Mouse (Mus musculus): ENCODE measurements around the gene Eml3.

Eml3 gene

DNA sequence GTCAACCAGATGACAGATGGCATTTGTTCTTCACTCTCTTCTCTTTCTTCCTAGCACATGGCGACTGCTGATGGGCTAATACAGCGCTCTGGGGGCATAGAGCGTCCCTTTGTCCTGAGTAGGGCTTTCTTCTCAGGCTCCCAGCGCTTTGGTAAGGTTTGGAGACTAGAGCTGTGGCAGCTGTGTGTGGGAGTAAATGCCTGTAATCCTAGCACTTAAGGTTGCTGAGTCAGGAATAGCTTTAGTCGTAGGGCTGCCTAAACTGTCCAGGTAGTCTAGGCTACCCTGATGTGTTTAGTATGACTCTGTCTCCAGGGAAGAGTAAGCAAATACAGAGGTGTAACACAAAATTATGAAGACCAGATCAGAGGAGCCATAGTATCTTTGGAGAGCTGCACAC lies 17.5 kb upstream of the Eml3 start:
- in situ Hi-C loops (cut with MboI, MseI), result loop anchor here (25.0 kb wide), 2 partner anchors 1900 to 1925 kb away; partner anchors contain the start of genes Dnajc4 (in 1 of the 2), Fermt3 (in 1 of the 2), Fkbp2 (in 1 of the 2) and Nudt22 (in 1 of the 2)

GRCm38 (mm10) chr19:8914212-8914611 lies 15.1 kb upstream of the Eml3 start:
- in situ Hi-C loops (cut with MboI, MseI), result loop anchor here (25.0 kb wide), 2 partner anchors 1902 to 1927 kb away; partner anchors contain the start of genes Dnajc4 (in 1 of the 2), Fermt3 (in 1 of the 2), Fkbp2 (in 1 of the 2) and Nudt22 (in 1 of the 2)

DNA sequence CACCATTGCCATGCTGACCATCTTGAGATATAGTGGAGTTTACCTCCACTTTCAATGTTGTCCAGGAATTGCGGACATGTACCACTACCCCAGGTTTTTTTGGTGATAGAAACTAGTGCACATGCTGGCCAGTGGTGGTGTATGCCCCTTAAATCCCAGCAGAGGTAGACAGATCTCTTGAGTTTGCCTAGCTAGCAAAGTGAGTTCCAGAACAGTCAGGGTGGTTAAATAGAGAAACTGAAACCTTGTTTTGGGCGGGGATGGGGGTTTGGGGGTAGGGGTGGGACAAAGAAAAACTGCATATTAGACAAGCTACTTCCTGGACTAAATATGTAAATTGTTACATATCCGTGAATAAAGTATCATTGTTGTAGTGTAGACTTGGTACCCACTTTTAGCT lies 10.4 kb upstream of the Eml3 start:
- in situ Hi-C loops (cut with MboI, MseI), result loop anchor here (25.0 kb wide), 2 partner anchors 1907 to 1932 kb away; partner anchors contain the start of genes Dnajc4 (in 1 of the 2), Fermt3 (in 1 of the 2), Fkbp2 (in 1 of the 2) and Nudt22 (in 1 of the 2)

DNA sequence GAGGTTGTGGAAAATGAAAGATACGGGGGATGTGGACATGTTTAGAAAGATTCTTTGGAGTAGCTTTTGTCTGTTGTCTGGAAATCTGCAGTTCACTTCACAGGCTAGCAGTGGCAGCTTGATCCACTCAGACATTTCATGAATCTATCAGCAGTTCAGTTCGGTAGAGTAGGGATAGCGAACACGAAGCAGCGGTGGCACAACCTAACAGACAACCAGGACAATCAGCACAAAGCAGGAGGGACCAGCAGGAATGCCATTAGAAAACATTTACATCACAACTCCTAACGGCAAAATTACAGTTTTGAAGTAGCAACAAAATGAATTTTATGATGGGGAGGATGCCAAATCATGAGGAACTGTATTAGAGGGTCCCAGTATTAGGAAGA lies 9.7 kb upstream of the Eml3 start:
- in situ Hi-C loops (cut with MboI, MseI), result loop anchor here (25.0 kb wide), 2 partner anchors 1907 to 1932 kb away; partner anchors contain the start of genes Dnajc4 (in 1 of the 2), Fermt3 (in 1 of the 2), Fkbp2 (in 1 of the 2) and Nudt22 (in 1 of the 2)

GRCm38 (mm10) chr19:8920073-8920736 lies 9.1 kb upstream of the Eml3 start, which contains the start of gene B3gat3:
TSS of gene B3gat3 (plus strand) at chr19:8920374.
- in situ Hi-C loops (cut with MboI, MseI), result loop anchor here (25.0 kb wide), 2 partner anchors 1908 to 1933 kb away; partner anchors contain the start of genes Dnajc4 (in 1 of the 2), Fermt3 (in 1 of the 2), Fkbp2 (in 1 of the 2) and Nudt22 (in 1 of the 2)

DNA sequence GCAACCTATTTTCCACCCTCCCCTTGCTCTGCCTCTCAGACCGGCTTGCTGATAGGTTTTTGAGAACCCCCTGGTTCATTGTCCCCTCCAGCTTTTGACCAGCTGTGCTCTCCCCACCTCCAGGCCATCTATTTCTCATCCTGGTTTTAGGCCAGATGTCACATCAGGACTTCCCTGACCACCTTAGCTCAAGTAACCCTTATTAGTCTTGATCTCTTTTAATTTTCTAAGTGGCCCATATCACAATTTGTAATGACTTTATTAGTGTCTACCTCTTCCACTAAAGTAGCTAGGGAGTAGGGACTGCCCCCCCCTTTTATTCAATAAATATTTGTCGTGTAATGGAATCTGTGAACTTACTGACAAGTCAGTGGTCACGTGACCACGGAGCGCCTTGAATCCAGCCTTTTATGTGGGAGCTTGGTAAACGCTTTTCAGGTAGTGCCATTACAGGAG lies 8.5 kb upstream of the Eml3 start:
- in situ Hi-C loops (cut with MboI, MseI), result loop anchor here (25.0 kb wide), 2 partner anchors 1909 to 1934 kb away; partner anchors contain the start of genes Dnajc4 (in 1 of the 2), Fermt3 (in 1 of the 2), Fkbp2 (in 1 of the 2) and Nudt22 (in 1 of the 2)

- in situ Hi-C loops (cut with MboI, MseI), result loop anchor here (25.0 kb wide), 2 partner anchors 1909 to 1934 kb away; partner anchors contain the start of genes Dnajc4 (in 1 of the 2), Fermt3 (in 1 of the 2), Fkbp2 (in 1 of the 2) and Nudt22 (in 1 of the 2)
Observed at GRCm38 (mm10) chr19:8921741-8922140, 7.6 kb upstream of the Eml3 start.

DNA sequence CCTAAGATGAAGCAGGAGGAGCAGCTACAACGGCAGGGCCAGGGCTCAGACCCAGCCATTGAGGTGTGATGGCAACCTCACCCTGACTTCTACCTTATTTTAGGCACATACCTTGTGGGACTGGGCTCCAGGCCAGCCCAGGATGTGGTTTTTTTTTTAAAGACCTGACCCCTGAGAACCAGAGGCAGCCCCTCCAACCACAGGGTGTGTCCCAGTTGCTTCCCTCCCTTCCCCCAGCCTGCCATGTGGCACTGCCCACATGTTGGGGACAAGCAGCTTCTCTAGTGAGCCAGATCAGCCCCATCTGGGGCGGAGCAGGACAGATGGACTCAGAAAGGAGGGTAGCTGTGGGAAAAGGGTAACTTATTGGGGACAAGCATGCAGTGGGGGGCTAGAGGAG lies 2.6 kb upstream of the Eml3 start:
- in situ Hi-C loops (cut with MboI, MseI), result no loop called here

- in situ Hi-C loops (cut with MboI, MseI), result no loop called here
Observed at GRCm38 (mm10) chr19:8927891-8928525, 1.3 kb upstream of the Eml3 start.

DNA sequence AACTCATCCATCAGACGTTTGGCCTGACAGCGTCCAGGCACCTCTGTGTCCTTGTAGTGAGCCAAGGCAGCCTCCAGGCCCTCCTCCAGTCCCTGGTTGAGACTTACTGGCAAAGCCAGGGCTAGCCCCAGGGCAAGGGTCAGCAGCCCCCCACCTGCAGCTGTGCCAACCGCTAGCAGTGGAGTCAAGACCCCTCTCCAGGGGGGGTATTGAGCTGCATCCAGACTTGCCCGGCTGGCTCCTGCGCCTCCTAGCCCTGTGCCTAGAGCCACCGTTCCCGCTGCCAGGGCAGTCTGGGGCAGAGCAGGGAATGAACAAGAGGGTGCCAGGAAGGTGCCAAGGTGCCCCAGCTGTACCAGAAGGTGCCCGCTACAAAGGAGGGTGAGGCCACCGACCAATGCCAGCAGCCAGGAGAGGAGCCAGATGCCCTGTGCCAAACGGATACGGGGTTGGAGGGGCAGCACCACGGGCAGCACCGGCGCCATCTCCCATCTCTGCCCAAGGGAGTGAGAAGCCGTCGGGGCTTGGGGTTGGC lies 596 bp upstream of the Eml3 start:
- in situ Hi-C loops (cut with MboI, MseI), result no loop called here

- in situ Hi-C loops (cut with MboI, MseI), result no loop called here
Observed at GRCm38 (mm10) chr19:8930117-8930516, 765 bp downstream of the Eml3 start.

DNA sequence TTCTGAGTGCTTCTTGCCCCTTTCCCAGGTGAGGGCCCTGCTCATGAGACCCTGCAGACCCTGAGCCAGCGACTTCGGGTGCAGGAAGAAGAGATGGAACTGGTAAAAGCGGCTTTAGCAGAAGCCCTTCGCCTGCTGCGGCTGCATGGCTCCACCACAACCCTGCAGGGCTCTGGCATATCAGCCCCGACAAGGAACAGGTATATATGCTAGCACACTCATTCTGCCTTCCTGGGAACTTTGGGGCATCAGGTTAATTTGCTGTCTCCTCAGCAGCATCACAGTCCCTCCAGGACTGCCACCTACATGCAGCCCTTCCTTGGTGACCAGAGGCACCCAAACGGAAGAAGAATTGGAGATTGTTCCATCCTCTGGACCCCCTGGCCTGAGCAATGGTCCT lies 1.4 kb downstream of the Eml3 start:
- in situ Hi-C loops (cut with MboI, MseI), result no loop called here

DNA sequence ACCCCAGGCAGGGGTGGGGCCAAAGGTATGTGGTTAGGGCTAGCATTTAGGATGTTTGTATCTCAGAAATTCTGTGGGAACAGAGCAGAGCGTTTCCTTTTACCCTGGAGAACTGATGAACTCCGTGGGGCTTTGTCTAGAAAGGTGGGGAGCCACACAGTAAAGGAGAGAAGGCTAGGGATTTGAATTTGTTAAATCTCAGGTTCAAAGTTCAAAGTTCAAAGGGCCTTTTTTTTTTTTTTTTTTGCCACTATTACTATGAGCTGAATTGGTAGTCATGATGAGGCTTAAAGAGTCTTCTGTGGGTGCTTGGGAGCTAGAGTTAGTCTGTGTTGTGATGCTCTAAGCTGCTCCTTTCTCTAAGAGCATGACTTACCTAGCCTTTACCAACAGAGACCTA lies 7.4 kb downstream of the Eml3 start:
- in situ Hi-C loops (cut with MboI, MseI), result no loop called here

DNA sequence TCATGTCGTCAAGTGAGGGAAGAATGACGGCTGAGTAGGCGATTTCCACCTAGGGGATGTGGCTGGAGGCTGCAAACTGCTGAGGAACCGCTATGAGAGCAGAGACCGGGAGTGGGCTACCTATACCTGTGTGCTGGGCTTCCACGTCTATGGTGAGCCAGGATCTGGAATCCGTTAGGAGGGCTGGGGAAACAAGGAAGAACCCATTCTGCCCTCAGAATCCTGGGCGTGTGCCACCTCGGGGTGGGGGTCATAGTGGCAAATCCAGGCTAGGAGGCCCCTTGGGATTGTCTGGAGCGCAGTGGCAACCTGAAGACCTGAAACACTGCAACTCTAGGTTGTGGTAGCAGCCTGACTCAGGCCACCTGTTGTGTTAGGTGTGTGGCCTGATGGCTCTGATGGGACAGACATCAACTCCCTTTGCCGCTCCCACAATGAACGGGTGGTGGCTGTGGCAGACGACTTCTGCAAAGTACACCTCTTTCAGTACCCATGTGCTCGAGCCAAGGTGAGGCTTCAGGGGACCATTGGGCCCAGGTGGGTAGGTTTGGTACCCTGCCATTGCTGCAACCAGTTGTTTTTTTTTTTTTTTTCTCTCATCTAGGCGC lies 11.3 kb downstream of the Eml3 start:
- in situ Hi-C loops (cut with MboI, MseI), result loop anchor here in 1 of 2 experiments (5.0 kb wide), 1 partner anchor 48 kb away; the partner anchor contains the start of gene Ints5

- in situ Hi-C loops (cut with MboI, MseI), result loop anchor here in 1 of 2 experiments (5.0 kb wide), 1 partner anchor 49 kb away; the partner anchor contains the start of gene Ints5
Observed at GRCm38 (mm10) chr19:8941136-8941514, 11.8 kb downstream of the Eml3 start.

GRCm38 (mm10) chr19:8941515-8942217 lies 12.3 kb downstream of the Eml3 start, which contains the start of gene Mta2:
TSS of gene Mta2 (plus strand) at chr19:8941875.
- in situ Hi-C loops (cut with MboI, MseI), result loop anchor here in 1 of 2 experiments (5.0 kb wide), 1 partner anchor 49 kb away; the partner anchor contains the start of gene Ints5

DNA sequence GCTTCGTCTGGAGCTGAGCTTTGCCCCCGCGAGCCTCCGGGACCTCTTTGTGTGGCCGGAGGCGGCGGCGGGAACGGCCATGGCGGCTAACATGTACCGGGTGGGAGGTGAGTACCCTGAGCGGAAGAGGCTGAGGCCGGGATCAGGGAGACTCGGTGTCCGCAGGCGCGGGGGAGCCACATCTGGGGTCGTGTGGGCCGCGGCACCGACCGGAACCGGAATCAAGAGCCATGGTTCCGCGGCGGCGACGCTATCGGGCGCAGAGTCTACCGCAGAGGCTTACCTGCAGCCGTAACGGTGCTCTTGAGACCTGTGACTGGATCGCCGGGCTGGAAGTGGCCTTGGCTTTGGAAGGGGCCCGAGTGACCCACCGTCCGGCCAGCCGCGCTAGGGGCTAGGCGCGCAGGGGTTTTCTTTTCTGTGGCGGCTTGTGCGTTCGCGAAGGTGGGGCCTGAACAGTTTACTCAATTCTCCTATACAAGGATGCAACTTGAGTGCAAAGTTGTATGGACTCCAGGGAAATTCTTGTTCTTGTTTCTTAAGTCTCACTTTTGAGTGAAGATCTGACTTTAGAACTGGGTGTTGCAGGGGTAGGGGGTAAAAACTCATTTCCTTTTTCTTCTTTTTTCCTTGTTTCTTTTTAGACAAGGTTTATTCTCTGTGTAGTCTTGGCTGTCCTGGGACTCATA lies 13.1 kb downstream of the Eml3 start:
- in situ Hi-C loops (cut with MboI, MseI), result loop anchor here in 1 of 2 experiments (5.0 kb wide), 1 partner anchor 50 kb away; the partner anchor contains the start of gene Ints5

DNA sequence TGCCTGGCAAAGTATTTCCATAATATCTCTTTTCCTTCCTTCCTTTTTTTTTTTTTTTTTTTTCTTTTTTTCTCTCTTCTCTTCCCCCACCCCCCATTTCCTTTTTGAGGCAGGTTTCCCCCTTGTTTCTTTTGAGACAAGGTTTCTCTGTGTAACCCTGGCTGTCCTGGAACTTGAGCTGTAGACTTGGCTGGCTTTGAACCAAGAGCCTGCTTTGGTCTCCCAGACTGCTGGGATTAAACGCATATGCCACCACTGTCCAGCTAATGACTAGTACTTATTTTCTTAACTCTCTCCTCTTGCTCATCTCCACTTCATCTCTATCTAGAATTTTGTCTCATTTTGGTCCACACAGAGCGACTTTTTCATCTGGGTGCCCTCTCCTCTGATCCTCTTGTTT lies 13.7 kb downstream of the Eml3 start:
- in situ Hi-C loops (cut with MboI, MseI), result loop anchor here in 1 of 2 experiments (5.0 kb wide), 1 partner anchor 51 kb away; the partner anchor contains the start of gene Ints5

DNA sequence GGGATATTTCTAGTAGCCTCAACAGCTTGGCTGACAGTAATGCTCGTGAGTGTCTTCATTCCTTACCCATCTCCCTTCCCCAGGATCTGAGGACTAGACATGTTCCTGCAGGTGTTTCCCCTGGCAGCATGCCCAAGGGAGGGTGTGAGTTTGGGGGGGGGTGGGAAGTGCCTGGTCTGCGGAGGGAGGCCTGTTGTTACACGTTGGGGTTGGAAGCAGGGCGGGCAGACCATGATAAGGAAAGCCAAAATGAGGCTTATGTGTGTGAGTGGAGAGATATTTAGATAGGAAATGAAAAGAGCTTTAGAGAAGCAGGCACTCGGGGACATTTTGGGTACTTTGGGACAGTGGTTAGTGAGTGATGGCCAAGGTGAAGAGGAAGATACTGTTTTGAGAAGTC lies 14.7 kb downstream of the Eml3 start:
- in situ Hi-C loops (cut with MboI, MseI), result loop anchor here in 1 of 2 experiments (5.0 kb wide), 1 partner anchor 52 kb away; the partner anchor contains the start of gene Ints5
